Mouse (Mus musculus) left cerebral cortex, postnatal 10 days (tissue): ENCODE data around the gene Itih2. TPM values are rescaled to one million over a fixed set of nuclear protein-coding genes. Genes with fewer than 3 reads are reported as not detected.

Experiments used
- DNase-seq, 2 experiments: peaks; one replicate each; pipeline ENCODE4 v3.0.0; 2021 to 2022; ENCODE audit warnings: low spot score in 2 of 2, mixed read lengths in 1 of 2; ENCODE audit errors: extremely low spot score in 1 of 2
- intact Hi-C: fragments of 180-260 bp; cut with DNase I; formaldehyde crosslinking; loops from one replicate; pipeline ENCODE4 v1.15.1; 2025
- total RNA-seq, 2 experiments: library from RNA; stranded (reverse); gene quantifications; 2 replicates each; pipeline ENCODE4 v1.2.3; 2021

Gene Itih2
- total RNA-seq, 2 experiments from 2014 or later: 3.3 to 3.5 TPM

DNA sequence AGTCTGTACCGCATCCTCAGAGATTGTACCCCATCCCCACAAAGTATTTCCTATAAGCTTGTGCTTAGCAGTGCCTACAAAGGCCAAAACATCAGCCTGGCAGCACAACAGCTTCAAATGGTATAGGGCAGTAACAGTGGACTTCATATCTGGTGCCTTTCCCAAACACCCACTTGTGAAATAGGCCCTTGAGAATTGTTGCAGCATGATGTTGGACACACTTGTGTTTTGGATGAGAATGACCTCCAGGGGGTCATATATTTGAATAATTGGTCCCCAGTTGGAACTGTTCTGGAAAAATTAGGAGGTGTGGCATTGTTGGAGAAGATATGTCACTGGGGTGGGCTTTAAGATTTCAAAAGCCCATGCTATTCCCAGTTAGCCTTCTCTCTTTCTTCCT lies 79.2 kb downstream of the Itih2 start:
- intact Hi-C loops: no loop called here
- no peak for DNase-seq

GRCm38 (mm10) chr2:10050878-10051277 lies 80.3 kb downstream of the Itih2 start:
- DNase-seq: peak in 1 of 2 experiments; percentile 50
- intact Hi-C loops: no loop called here

GRCm38 (mm10) chr2:10049456-10049855 lies 81.7 kb downstream of the Itih2 start:
- intact Hi-C loops: no loop called here
- no peak for DNase-seq

- peak; percentile 89 to 97 for DNase-seq
- intact Hi-C loops: no loop called here
These were observed 82.7 kb downstream of the Itih2 start, which contains the start of gene Taf3 for GRCm38 (mm10) chr2:10048461-10048860. Gene Taf3, minus strand, starts transcription at chr2:10048596.

- intact Hi-C loops: no loop called here
- peak in 1 of 2 experiments; percentile 47 for DNase-seq
These were observed 83.3 kb downstream of the Itih2 start for GRCm38 (mm10) chr2:10047758-10048436.

Other genes starting within 250 kb of the Itih2 start
- not detected for gene 9230102O04Rik, start 241.9 kb downstream of the Itih2 start, total RNA-seq
- under 1 TPM; 0.11 to 0.49 TPM for gene Gata3, start 241.4 kb downstream of the Itih2 start, total RNA-seq
- gene Taf3, start 82.8 kb downstream of the Itih2 start, total RNA-seq: 10 to 100 TPM; 11.2 to 11.6 TPM
- gene Atp5c1, start 50.9 kb downstream of the Itih2 start, total RNA-seq: 100 to 1,000 TPM; 296 to 300 TPM
- gene Kin, start 50.8 kb downstream of the Itih2 start, total RNA-seq: 10 to 100 TPM in 1 of 2 experiments, 1 to 10 TPM in 1; 8.5 to 11.8 TPM
- 10 to 100 TPM in 1 of 2 experiments, 1 to 10 TPM in 1; 9.2 to 12.0 TPM for gene Itih5, start 22.2 kb upstream of the Itih2 start, total RNA-seq
- gene Sfmbt2, start 239.1 kb upstream of the Itih2 start, total RNA-seq: 1 to 10 TPM; 7.2 to 7.6 TPM